Mouse (Mus musculus): ENCODE measurements around the gene Hist1h3f. TPM values are rescaled to one million over a fixed set of nuclear protein-coding genes. Genes with fewer than 3 reads are reported as not detected.
A peak's percentile ranks its signal among the peaks of the same experiment; 100 is the strongest.
"Not testable (repeated sequence)": the region's sequence is repeated elsewhere in the genome, so short reads cannot be mapped to it uniquely, and the experiment has no call there.

Gene Hist1h3f
- total and polyA plus RNA-seq, 3 experiments, result 1.8 to 125 (median 96.8) TPM

- H3K27me3 ChIP-seq (ENCODE audit: insufficient read depth, low read length), result no peaks in the 10 kb centered on the region
- H3K4me1 ChIP-seq (ENCODE audit: insufficient read depth, low read depth, low read length), result peaks cover 53% of the 10 kb centered on the region
- no peaks in the 10 kb centered on the region for H3K9me3 ChIP-seq (replicated peaks)
- H3K4me3 ChIP-seq (ENCODE audit: low read depth, low read length), result peak within 1 kb of the TSS; percentile 69
- peak; percentile 35 for DNase-seq (ENCODE audit: low spot score)
- H3K36me3 ChIP-seq (replicated peaks), result no peaks in the 10 kb centered on the region
- TF ChIP-seq CTCF (IDR thresholded peaks at IDR 0.05; ENCODE audit: low read depth, low read length), result no peak
- TF ChIP-seq GATA2 (IDR thresholded peaks at IDR 0.05; ENCODE audit: borderline replicate concordance, low read depth, low read length), result no peak
- TF ChIP-seq GATA1 (IDR thresholded peaks at IDR 0.05; ENCODE audit: borderline replicate concordance, low read length), result no peak
- no peak for TF ChIP-seq TAL1 (conservative IDR thresholded peaks at IDR 0.05; ENCODE audit: low read depth, low read length)
- TF ChIP-seq POLR2AphosphoS5 (IDR thresholded peaks at IDR 0.05; ENCODE audit: insufficient replicate concordance, low read depth, low read length), result peak; percentile 99
- peak; percentile 50 for ATAC-seq (ENCODE audit: extremely low read depth, insufficient number of reproducible peaks, low FRiP score, poor library complexity, severe bottlenecking)
Measured at GRCm38 (mm10) chr13:23581408-23582218, 37.8 kb downstream of the Hist1h3f start, which contains the start of gene Hist1h4d. Hist1h4d (plus strand) TSS chr13:23581598.

DNA sequence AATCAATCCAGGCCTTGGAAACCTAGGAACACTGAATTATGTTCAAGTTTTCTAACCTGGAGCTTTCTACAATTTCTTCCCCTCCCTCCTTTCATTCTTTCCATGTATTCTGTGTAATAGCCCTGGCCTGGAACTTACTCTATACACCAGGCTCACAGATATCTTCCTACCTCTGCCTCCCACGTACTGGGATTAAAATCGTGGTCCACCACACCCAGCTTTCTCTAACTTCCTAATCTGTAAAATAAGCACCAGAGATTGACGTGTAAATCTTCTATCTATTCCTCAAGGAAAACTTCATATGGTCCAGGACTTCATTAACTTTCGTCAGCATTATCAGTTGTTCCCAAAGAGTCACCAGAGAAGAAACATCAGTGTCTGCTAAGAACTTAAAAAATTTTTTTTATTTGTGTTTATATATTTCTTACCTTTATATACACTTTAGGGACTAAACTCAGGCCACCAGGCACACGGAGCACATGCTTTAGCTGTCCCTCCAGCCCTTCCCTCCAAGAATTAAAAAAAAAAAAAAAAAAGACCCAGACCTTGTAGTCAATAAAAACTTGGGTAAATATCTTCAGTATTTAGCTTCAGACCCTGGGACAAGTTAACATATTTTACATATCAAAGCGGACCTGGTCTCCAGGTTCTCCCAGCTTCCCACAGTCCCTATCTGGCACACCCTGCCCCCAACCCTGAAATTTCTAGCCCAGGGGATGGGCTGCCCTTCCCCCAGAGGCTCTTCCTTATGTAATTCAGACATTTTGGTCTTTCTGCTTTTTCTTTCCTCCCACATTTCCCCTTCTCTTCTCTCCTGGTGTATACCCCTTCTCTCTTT is 38.6 kb downstream of the Hist1h3f start:
- H3K27me3 ChIP-seq (ENCODE audit: insufficient read depth, low read length), result no peaks in the 10 kb centered on the region
- ATAC-seq (ENCODE audit: extremely low read depth, insufficient number of reproducible peaks, low FRiP score, poor library complexity, severe bottlenecking), result peak; percentile 2; the same call in 1 of the 2 replicates
- peak overlapping the region; percentile 69; the same call in 1 of the 2 replicates for H3K4me3 ChIP-seq (ENCODE audit: low read depth, low read length)
- TF ChIP-seq POLR2AphosphoS5 (IDR thresholded peaks at IDR 0.05; ENCODE audit: insufficient replicate concordance, low read depth, low read length) (peak; percentile 36; the same call in 1 of the 2 replicates), GATA1 (IDR thresholded peaks at IDR 0.05; ENCODE audit: borderline replicate concordance, low read length) (no peak)
- no peaks in the 10 kb centered on the region for H3K36me3 ChIP-seq (replicated peaks)
- no peaks in the 10 kb centered on the region for H3K9me3 ChIP-seq (replicated peaks)
- DNase-seq (ENCODE audit: low spot score), result no peak
- peaks cover 50% of the 10 kb centered on the region for H3K4me1 ChIP-seq (ENCODE audit: insufficient read depth, low read depth, low read length)

GRCm38 (mm10) chr13:23583387-23584068 is 39.7 kb downstream of the Hist1h3f start:
- DNase-seq (ENCODE audit: low spot score) (no peak), ATAC-seq (ENCODE audit: extremely low read depth, insufficient number of reproducible peaks, low FRiP score, poor library complexity, severe bottlenecking) (no peak)
- Histone ChIP-seq H3K4me1 (ENCODE audit: insufficient read depth, low read depth, low read length) (peaks cover 51% of the 10 kb centered on the region), H3K4me3 (ENCODE audit: low read depth, low read length) (no peak overlapping the region; the same call in 1 of the 2 replicates), H3K36me3 (replicated peaks) (no peaks in the 10 kb centered on the region), H3K27me3 (ENCODE audit: insufficient read depth, low read length) (no peaks in the 10 kb centered on the region), H3K9me3 (replicated peaks) (no peaks in the 10 kb centered on the region)
- TF ChIP-seq POLR2AphosphoS5 (IDR thresholded peaks at IDR 0.05; ENCODE audit: insufficient replicate concordance, low read depth, low read length) (peak; percentile 97; the same call in 1 of the 2 replicates), CTCF (IDR thresholded peaks at IDR 0.05; ENCODE audit: low read depth, low read length) (no peak)

GRCm38 (mm10) chr13:23584331-23584730 is 40.5 kb downstream of the Hist1h3f start:
- H3K27me3 ChIP-seq (ENCODE audit: insufficient read depth, low read length), result no peaks in the 10 kb centered on the region
- ATAC-seq (ENCODE audit: extremely low read depth, insufficient number of reproducible peaks, low FRiP score, poor library complexity, severe bottlenecking) (no peak), DNase-seq (ENCODE audit: low spot score) (no peak)
- TF ChIP-seq CTCF (IDR thresholded peaks at IDR 0.05; ENCODE audit: low read depth, low read length) (no peak), GATA1 (IDR thresholded peaks at IDR 0.05; ENCODE audit: borderline replicate concordance, low read length) (no peak), POLR2AphosphoS5 (IDR thresholded peaks at IDR 0.05; ENCODE audit: insufficient replicate concordance, low read depth, low read length) (0 out of 2 replicates have a peak, but pooled peaks have one; percentile 88)
- peak overlapping the region; percentile 33; the same call in 1 of the 2 replicates for H3K4me3 ChIP-seq (ENCODE audit: low read depth, low read length)
- H3K36me3 ChIP-seq (replicated peaks), result no peaks in the 10 kb centered on the region
- H3K4me1 ChIP-seq (ENCODE audit: insufficient read depth, low read depth, low read length), result peaks cover 59% of the 10 kb centered on the region
- H3K9me3 ChIP-seq (replicated peaks), result no peaks in the 10 kb centered on the region

- H3K27me3 ChIP-seq (ENCODE audit: insufficient read depth, low read length), result no peaks in the 10 kb centered on the region
- DNase-seq (ENCODE audit: low spot score) (no peak), ATAC-seq (ENCODE audit: extremely low read depth, insufficient number of reproducible peaks, low FRiP score, poor library complexity, severe bottlenecking) (peak; percentile 4; the same call in 1 of the 2 replicates)
- no peaks in the 10 kb centered on the region for H3K36me3 ChIP-seq (replicated peaks)
- TF ChIP-seq POLR2AphosphoS5 (IDR thresholded peaks at IDR 0.05; ENCODE audit: insufficient replicate concordance, low read depth, low read length), result peak; percentile 97
- no peak for TF ChIP-seq GATA1 (IDR thresholded peaks at IDR 0.05; ENCODE audit: borderline replicate concordance, low read length)
- peaks cover 61% of the 10 kb centered on the region for H3K4me1 ChIP-seq (ENCODE audit: insufficient read depth, low read depth, low read length)
- H3K9me3 ChIP-seq (replicated peaks), result no peaks in the 10 kb centered on the region
- H3K4me3 ChIP-seq (ENCODE audit: low read depth, low read length), result peak overlapping the region; percentile 64
Measured at GRCm38 (mm10) chr13:23585029-23585441, 41.2 kb downstream of the Hist1h3f start.

DNA sequence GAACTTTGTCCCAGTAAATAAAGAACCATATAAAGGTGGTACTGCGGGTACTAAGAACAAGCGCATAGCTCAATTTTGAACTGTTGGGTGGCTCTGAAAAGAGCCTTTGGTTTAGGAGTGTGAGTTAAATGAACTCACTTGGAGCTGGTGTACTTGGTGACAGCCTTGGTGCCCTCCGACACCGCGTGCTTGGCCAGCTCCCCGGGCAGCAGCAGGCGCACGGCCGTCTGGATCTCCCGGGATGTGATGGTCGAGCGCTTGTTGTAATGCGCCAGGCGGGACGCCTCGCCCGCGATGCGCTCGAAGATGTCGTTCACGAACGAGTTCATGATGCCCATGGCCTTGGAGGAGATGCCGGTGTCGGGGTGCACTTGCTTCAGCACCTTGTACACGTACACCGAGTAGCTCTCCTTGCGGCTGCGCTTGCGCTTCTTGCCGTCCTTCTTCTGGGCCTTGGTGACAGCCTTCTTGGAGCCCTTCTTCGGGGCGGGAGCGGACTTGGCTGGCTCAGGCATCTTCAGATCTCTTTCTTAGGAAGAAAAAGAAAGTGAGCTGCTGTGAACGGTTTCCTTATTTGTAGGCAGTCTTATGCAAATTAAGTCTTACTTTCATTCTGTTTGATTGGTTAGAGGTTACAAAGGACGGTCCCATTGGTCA is 41.7 kb downstream of the Hist1h3f start:
- Histone ChIP-seq H3K4me1 (ENCODE audit: insufficient read depth, low read depth, low read length) (peaks cover 62% of the 10 kb centered on the region), H3K4me3 (ENCODE audit: low read depth, low read length) (peak overlapping the region; percentile 64; the same call in 1 of the 2 replicates)
- ATAC-seq (ENCODE audit: extremely low read depth, insufficient number of reproducible peaks, low FRiP score, poor library complexity, severe bottlenecking) (peak; percentile 71), DNase-seq (ENCODE audit: low spot score) (peak; percentile 38)
- peak; percentile 99 for TF ChIP-seq POLR2AphosphoS5 (IDR thresholded peaks at IDR 0.05; ENCODE audit: insufficient replicate concordance, low read depth, low read length)
- not testable (repeated sequence) for H3K27me3 ChIP-seq (ENCODE audit: insufficient read depth, low read length); H3K9me3 ChIP-seq (replicated peaks); H3K36me3 ChIP-seq (replicated peaks)

All from G1E (cell line).